Mouse (Mus musculus) left cerebral cortex, postnatal 10 days (tissue): Measurements from ENCODE around the gene Mvb12a. TPM values are rescaled to one million over a fixed set of nuclear protein-coding genes. Genes with fewer than 3 reads are reported as not detected.
"Not testable (repeated sequence)": the region's sequence is repeated elsewhere in the genome, so short reads cannot be mapped to it uniquely, and the experiment has no call there.

Source experiments
- DNase-seq, 2 experiments: peaks; one replicate each; pipeline ENCODE4 v3.0.0; 2021 to 2022; ENCODE audit warnings: low spot score in 2 of 2, mixed read lengths in 1 of 2; ENCODE audit errors: extremely low spot score in 1 of 2
- intact Hi-C: fragments of 180-260 bp; cut with DNase I; formaldehyde crosslinking; loops from one replicate; pipeline ENCODE4 v1.15.1; 2025
- total RNA-seq, 2 experiments: library from RNA; stranded (reverse); gene quantifications; 2 replicates each; pipeline ENCODE4 v1.2.3; 2021

Gene Mvb12a
- total RNA-seq, 2 experiments from 2014 or later, result 35.1 to 36.6 TPM

DNA sequence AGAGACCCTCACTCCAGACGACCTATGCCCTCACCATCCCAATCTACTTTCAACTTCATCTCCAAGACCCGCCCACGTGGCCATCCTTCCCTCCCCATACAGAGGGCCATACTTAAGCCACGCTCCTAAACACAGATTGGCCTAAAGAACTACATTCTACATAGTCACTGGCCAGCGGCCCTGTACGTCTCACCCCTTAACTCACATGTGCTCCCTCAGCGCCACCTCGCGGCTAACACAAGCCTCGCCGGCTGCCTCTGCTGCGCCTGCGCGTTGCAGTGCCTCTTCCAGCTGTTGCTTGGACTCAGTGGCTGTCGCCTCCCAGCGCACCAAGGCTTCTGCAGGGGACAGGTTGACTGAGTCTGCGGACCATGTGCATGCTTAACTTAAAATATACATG is 21.1 kb upstream of the Mvb12a start:
- intact Hi-C loops, result loop anchor here (2.0 kb wide), 1 partner anchor 27 kb away; no protein-coding TSS in a partner anchor

GRCm38 (mm10) chr8:71525226-71526050 is 17.3 kb upstream of the Mvb12a start, which contains the start of gene Ccdc194:
Gene Ccdc194 (minus strand): TSS chr8:71525711.
- DNase-seq, result no peak
- intact Hi-C loops, result no loop called here

More for the DNA sequence above, 21.1 kb upstream of the Mvb12a start:
- DNase-seq, result peak; percentile 80 to 94

DNA sequence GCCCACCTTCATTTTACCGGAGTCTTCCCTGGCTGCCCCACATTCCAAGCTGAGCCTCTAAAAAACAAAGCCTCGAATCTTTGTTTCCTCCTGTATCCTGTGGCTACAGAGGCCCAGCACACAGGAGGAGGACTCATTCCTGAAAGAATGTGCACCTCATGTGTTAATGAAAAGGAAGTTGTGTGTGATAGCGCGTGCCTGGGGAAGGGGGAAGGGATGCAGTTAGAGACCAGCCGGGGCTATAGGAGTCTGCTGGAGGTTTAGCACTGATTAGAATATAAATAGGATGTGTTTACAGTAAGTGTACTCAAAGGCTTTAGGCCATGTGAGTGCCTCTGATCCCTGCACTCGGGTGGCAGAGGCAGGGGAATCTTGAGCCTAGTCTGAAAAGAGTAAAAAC is 16.4 kb upstream of the Mvb12a start:
- intact Hi-C loops, result no loop called here
- DNase-seq, result no peak

DNA sequence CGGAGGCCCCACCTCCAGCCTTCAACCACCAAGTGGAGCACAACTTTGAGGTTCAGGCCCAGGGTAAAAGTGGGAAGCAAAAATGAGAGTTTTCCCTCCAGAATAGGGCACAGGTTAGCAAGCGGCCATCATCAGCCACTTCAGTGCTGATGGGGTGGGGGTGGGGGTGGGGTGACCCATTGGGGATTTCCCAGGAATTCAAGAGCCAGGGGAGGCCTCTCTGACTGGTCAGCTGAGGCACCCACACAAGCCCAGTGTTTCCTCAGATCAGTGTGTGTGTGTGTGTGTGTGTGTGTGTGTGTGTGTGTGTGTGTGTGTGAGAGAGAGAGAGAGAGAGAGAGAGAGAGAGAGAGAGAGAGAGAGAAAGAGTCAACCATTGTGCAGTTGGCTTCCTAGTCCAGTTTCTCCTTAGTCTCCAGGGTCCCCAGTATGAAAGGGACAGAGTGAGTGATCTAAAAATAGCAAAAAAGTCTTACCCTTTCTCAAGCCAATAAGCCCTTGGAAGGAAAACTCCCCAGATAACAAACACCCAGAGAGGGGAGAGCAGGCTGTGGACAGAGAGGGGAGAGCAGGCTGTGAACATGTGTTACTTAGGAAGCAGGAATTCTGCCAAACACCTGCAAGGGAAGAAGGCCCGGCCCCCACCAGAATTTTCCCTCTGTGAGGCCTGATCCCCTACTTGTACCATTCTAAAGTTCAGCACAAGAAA is 15.4 kb upstream of the Mvb12a start:
- intact Hi-C loops, result no loop called here
- no peak for DNase-seq

- intact Hi-C loops, result no loop called here
- no peak for DNase-seq
Measured at GRCm38 (mm10) chr8:71528362-71529073, 14.2 kb upstream of the Mvb12a start.

DNA sequence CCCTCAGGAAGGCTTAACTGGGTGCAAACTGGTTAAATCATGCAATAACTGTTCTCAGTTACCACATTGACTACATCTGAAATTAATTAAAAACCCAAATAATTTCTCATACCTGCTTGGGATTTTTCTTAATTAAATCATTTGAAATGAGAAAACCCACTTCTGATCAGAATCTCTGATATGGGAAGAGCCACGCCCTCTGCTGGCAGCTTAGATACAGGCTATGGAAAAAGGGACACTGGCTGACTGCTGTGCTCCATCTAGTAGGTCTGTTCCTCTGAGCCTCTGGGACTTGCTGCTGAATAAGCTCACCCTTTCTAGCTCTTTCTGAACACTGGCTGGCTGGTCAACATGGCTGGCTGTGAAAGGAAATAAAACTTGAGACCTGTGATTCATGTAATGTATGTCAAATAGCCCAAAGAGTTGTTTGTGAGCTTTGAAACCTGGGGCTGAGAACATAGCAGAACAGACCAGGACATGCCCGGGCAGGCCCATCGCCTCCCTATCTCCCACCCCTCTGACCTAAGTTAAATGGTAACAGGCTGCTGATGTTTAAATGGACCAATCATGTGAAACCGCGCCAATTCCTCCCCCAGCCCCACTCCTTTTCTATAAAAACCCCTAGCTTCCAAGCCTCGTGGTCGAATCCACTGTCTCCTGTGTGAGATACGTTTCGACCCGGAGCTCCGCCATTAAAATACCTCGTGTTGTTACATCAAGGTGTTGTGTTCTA is 11.8 kb upstream of the Mvb12a start:
- intact Hi-C loops, result loop anchor here (5.0 kb wide), 1 partner anchor 89 kb away; no protein-coding TSS in a partner anchor
- DNase-seq, result not testable (repeated sequence)

GRCm38 (mm10) chr8:71534263-71534810 is 8.4 kb upstream of the Mvb12a start:
- intact Hi-C loops, result loop anchor here (5.0 kb wide), 1 partner anchor 92 kb away; no protein-coding TSS in a partner anchor

GRCm38 (mm10) chr8:71535663-71536062 is 7.1 kb upstream of the Mvb12a start:
- intact Hi-C loops, result no loop called here
- DNase-seq, result no peak

More at GRCm38 (mm10) chr8:71534263-71534810, 8.4 kb upstream of the Mvb12a start:
- no peak for DNase-seq

- DNase-seq, result peak in 1 of 2 experiments; percentile 89
- intact Hi-C loops, result no loop called here
Measured at GRCm38 (mm10) chr8:71537028-71537867, 5.5 kb upstream of the Mvb12a start, which contains the start of gene Bst2. Gene Bst2 (minus strand): TSS chr8:71537456.

DNA sequence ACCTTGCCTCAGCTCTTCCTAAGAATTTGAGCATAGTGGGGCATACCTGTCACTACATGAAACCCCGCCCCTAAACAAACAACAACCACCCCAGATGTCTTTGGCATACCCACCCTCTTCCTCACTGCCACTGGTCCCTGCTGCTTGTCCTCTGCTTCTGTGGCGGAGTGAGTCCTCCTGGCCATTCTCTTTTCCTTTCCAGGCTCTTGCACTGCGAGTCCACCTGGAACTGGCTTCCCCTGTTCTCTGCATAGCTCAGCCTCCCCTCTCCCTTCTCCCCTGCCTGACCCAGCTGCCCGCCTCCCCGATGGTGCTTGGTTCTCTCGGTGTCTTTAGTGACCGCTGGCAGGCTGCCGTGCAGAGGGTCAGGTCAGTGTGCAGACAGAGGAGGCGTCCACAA is 1.0 kb downstream of the Mvb12a start:
- intact Hi-C loops, result no loop called here
- no peak for DNase-seq

DNA sequence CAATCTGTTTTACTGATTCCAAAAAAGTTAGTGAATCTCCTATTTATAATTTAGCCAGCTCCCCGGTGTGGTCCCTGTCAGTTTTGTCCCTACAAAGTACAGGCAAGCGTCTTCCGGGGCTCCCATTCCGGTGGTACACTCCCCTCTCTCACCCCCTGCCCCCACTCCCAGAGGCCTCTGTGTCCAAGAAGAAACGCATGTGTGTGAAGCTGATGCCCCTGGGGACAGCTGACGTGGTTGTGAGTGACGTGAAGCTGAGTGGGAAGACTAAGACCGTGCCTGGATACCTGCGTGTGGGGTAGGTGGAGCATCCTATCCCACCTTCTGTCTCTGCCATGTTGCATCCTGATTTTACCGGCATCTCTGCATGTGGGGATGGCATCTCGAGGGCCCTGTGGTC is 2.3 kb downstream of the Mvb12a start:
- intact Hi-C loops, result no loop called here

GRCm38 (mm10) chr8:71547590-71547989 is 4.9 kb downstream of the Mvb12a start:
- intact Hi-C loops, result no loop called here

More for the DNA sequence above, 2.3 kb downstream of the Mvb12a start:
- DNase-seq, result no peak

GRCm38 (mm10) chr8:71550754-71551153 is 8.0 kb downstream of the Mvb12a start:
- intact Hi-C loops, result no loop called here
- no peak for DNase-seq

More at GRCm38 (mm10) chr8:71547590-71547989, 4.9 kb downstream of the Mvb12a start:
- no peak for DNase-seq

- intact Hi-C loops, result no loop called here
- no peak for DNase-seq
Measured at GRCm38 (mm10) chr8:71552770-71553169, 10.0 kb downstream of the Mvb12a start.

- DNase-seq, result no peak
- intact Hi-C loops, result no loop called here
Measured at GRCm38 (mm10) chr8:71554001-71554400, 11.3 kb downstream of the Mvb12a start.

GRCm38 (mm10) chr8:71554644-71555043 is 11.9 kb downstream of the Mvb12a start:
- intact Hi-C loops, result no loop called here
- no peak for DNase-seq
